Mouse (Mus musculus) cerebellum, adult 8-10 months (tissue): ENCODE results near the gene Ckap5.

ENCODE experiments used
- DNase-seq: peaks from one replicate; pipeline ENCODE4 v3.0.0; 2022

Ckap5 gene

GRCm38 (mm10) chr2:91628171-91628570 lies 101.6 kb downstream of the Ckap5 start:
- no peak for DNase-seq

GRCm38 (mm10) chr2:91629682-91630081 lies 103.1 kb downstream of the Ckap5 start:
- DNase-seq = no peak

- DNase-seq = no peak
Observed at GRCm38 (mm10) chr2:91630384-91630783, 103.8 kb downstream of the Ckap5 start.

GRCm38 (mm10) chr2:91631826-91632225 lies 105.3 kb downstream of the Ckap5 start:
- no peak for DNase-seq

GRCm38 (mm10) chr2:91632316-91632715 lies 105.8 kb downstream of the Ckap5 start:
- no peak for DNase-seq

GRCm38 (mm10) chr2:91633334-91633977 lies 106.9 kb downstream of the Ckap5 start:
- DNase-seq = no peak

- peak; percentile 30 for DNase-seq
Observed at GRCm38 (mm10) chr2:91634841-91635240, 108.3 kb downstream of the Ckap5 start.

- DNase-seq = no peak
Observed at GRCm38 (mm10) chr2:91635486-91635885, 108.9 kb downstream of the Ckap5 start.

GRCm38 (mm10) chr2:91636229-91636628 lies 109.7 kb downstream of the Ckap5 start, which contains the start of gene F2:
TSS of gene F2 (minus strand) at chr2:91636414.
- no peak for DNase-seq

GRCm38 (mm10) chr2:91636727-91637338 lies 110.3 kb downstream of the Ckap5 start:
- DNase-seq = no peak

GRCm38 (mm10) chr2:91638931-91639330 lies 112.4 kb downstream of the Ckap5 start:
- no peak for DNase-seq

- no peak for DNase-seq
Observed at GRCm38 (mm10) chr2:91642825-91643415, 116.4 kb downstream of the Ckap5 start.

- no peak for DNase-seq
Observed at GRCm38 (mm10) chr2:91644021-91644420, 117.5 kb downstream of the Ckap5 start.

GRCm38 (mm10) chr2:91645354-91645753 lies 118.8 kb downstream of the Ckap5 start:
- DNase-seq = no peak

GRCm38 (mm10) chr2:91645811-91646210 lies 119.2 kb downstream of the Ckap5 start:
- no peak for DNase-seq

- peak; percentile 48 for DNase-seq
Observed at GRCm38 (mm10) chr2:91646733-91647132, 120.2 kb downstream of the Ckap5 start.

GRCm38 (mm10) chr2:91649152-91649551 lies 122.6 kb downstream of the Ckap5 start:
- DNase-seq = no peak

GRCm38 (mm10) chr2:91649553-91650359 lies 123.2 kb downstream of the Ckap5 start, which contains the start of the genes Zfp408 and Arhgap1:
TSS of gene Zfp408 (minus strand) at chr2:91649791.
TSS of gene Arhgap1 (plus strand) at chr2:91649860.
- peak; percentile 97 for DNase-seq

GRCm38 (mm10) chr2:91650360-91650995 lies 123.9 kb downstream of the Ckap5 start:
- no peak for DNase-seq

- no peak for DNase-seq
Observed at GRCm38 (mm10) chr2:91651458-91652258, 125.1 kb downstream of the Ckap5 start.

- no peak for DNase-seq
Observed at GRCm38 (mm10) chr2:91652863-91653262, 126.3 kb downstream of the Ckap5 start.

- no peak for DNase-seq
Observed at GRCm38 (mm10) chr2:91655388-91655787, 128.8 kb downstream of the Ckap5 start.
